Mouse (Mus musculus) neutrophil, adult 59 days (primary cell): ENCODE measurements around the gene Commd9. TPM values are rescaled to one million over a fixed set of nuclear protein-coding genes. Genes with fewer than 3 reads are reported as not detected.

Source experiments
- total RNA-seq, 2 experiments: library from RNA; stranded (reverse); gene quantifications; 1 replicate in 1 of 2; 2 replicates in 1 of 2; pipeline ENCODE4 v1.2.4; 2023

The Commd9 gene
- 1 to 10 TPM; 9.7 TPM for total RNA-seq

GRCm38 (mm10) chr2:101885768-101886438, at the start of gene Commd9:
Gene Commd9, plus strand, starts transcription at chr2:101886247.

GRCm38 (mm10) chr2:101882998-101883397, 3.0 kb upstream of the Commd9 start, which contains the start of gene Prr5l:
Gene Prr5l, minus strand, starts transcription at chr2:101883027.

Other genes with a start within 250 kb of the Commd9 start
- 1 to 10 TPM in 1 of 2 experiments, under 1 TPM in 1; 0.56 to 1.9 TPM for gene Rag1, start 236.7 kb upstream of the Commd9 start, total RNA-seq
- 1 to 10 TPM; 3.6 to 6.7 TPM for gene B230118H07Rik, start 236.7 kb upstream of the Commd9 start, total RNA-seq
- 10 to 100 TPM; 20.5 to 27.2 TPM for gene Traf6, start 207.8 kb upstream of the Commd9 start, total RNA-seq
- gene Prr5l, start 3.2 kb upstream of the Commd9 start, total RNA-seq, result 10 to 100 TPM in 1 of 2 experiments, 1 to 10 TPM in 1; 8.4 to 10.3 TPM